Mouse (Mus musculus) heart, postnatal 14 days (tissue): ENCODE measurements at regions not wholly inside any gene's neighbourhood (a gene's known extent, or its start where the extent isn't known, plus 50 kb on each side); places are given as distances from the start of the nearest gene placed in this dataset.
"Not testable (repeated sequence)": the region's sequence is repeated elsewhere in the genome, so short reads cannot be mapped to it uniquely, and the experiment has no call there.

ENCODE experiments used
- DNase-seq, 2 experiments: peaks; one replicate each; pipeline ENCODE4 v3.0.0; 2021 to 2022
- intact Hi-C: fragments of 180-260 bp; cut with DNase I; formaldehyde crosslinking; loops from one replicate; pipeline ENCODE4 v1.15.1; 2025

- intact Hi-C loops, result no loop called here
- DNase-seq, result no peak
Measured at GRCm38 (mm10) chr13:115911524-115912459, 397.7 kb downstream of the Isl1 start.

GRCm38 (mm10) chr13:115910866-115911449, 398.5 kb downstream of the Isl1 start:
- DNase-seq, result no peak
- intact Hi-C loops, result no loop called here

- DNase-seq, result no peak
- intact Hi-C loops, result no loop called here
Measured at GRCm38 (mm10) chr13:115880616-115881015, 428.9 kb downstream of the Isl1 start.

- DNase-seq, result no peak
- intact Hi-C loops, result no loop called here
Measured at GRCm38 (mm10) chr13:115860480-115860879, 449.0 kb downstream of the Isl1 start.

GRCm38 (mm10) chr13:115856632-115857031, 452.9 kb downstream of the Isl1 start:
- no peak for DNase-seq
- intact Hi-C loops, result no loop called here

GRCm38 (mm10) chr13:115852689-115853356, 456.7 kb downstream of the Isl1 start:
- intact Hi-C loops, result no loop called here

GRCm38 (mm10) chr13:115843121-115843520, 466.4 kb downstream of the Isl1 start:
- no peak for DNase-seq
- intact Hi-C loops, result no loop called here

More at GRCm38 (mm10) chr13:115852689-115853356, 456.7 kb downstream of the Isl1 start:
- no peak for DNase-seq

GRCm38 (mm10) chr13:115836203-115836768, 473.2 kb downstream of the Isl1 start:
- intact Hi-C loops, result no loop called here
- no peak for DNase-seq

- no peak for DNase-seq
- intact Hi-C loops, result no loop called here
Measured at GRCm38 (mm10) chr13:115825191-115825590, 484.3 kb downstream of the Isl1 start.

GRCm38 (mm10) chr13:115822527-115822926, 487.0 kb downstream of the Isl1 start:
- intact Hi-C loops, result no loop called here
- no peak for DNase-seq

GRCm38 (mm10) chr13:115814211-115814610, 495.3 kb downstream of the Isl1 start:
- intact Hi-C loops, result no loop called here
- no peak for DNase-seq

GRCm38 (mm10) chr13:115799294-115799693, 510.2 kb downstream of the Isl1 start:
- no peak for DNase-seq
- intact Hi-C loops, result no loop called here

- no peak for DNase-seq
- intact Hi-C loops, result no loop called here
Measured at GRCm38 (mm10) chr13:115751271-115751670, 558.2 kb downstream of the Isl1 start.

GRCm38 (mm10) chr13:115742080-115742479, 567.4 kb downstream of the Isl1 start:
- DNase-seq, intact Hi-C loops: not testable (repeated sequence)

GRCm38 (mm10) chr13:115727986-115728385, 581.5 kb downstream of the Isl1 start:
- DNase-seq, result no peak
- intact Hi-C loops, result no loop called here

- intact Hi-C loops, result no loop called here
- DNase-seq, result no peak
Measured at GRCm38 (mm10) chr13:115725356-115725952, 584.0 kb downstream of the Isl1 start.

GRCm38 (mm10) chr13:115719276-115719675, 590.2 kb downstream of the Isl1 start:
- no peak for DNase-seq
- intact Hi-C loops, result no loop called here

- DNase-seq, result no peak
- intact Hi-C loops, result no loop called here
Measured at GRCm38 (mm10) chr13:115718859-115719258, 590.6 kb downstream of the Isl1 start.

- intact Hi-C loops, result no loop called here
- no peak for DNase-seq
Measured at GRCm38 (mm10) chr13:115696197-115696596, 594.4 kb upstream of the Itga1 start.

- intact Hi-C loops, result no loop called here
- no peak for DNase-seq
Measured at GRCm38 (mm10) chr13:115687426-115687825, 585.7 kb upstream of the Itga1 start.

- DNase-seq, result no peak
- intact Hi-C loops, result no loop called here
Measured at GRCm38 (mm10) chr13:115679591-115679990, 577.8 kb upstream of the Itga1 start.
